Mouse (Mus musculus): ENCODE results near the gene Tmem94.

GRCm38 (mm10) chr11:115766981-115767380, 1.7 kb downstream of the Tmem94 start:
- no peak for TF ChIP-seq GATA1 (IDR thresholded peaks at IDR 0.05; ENCODE audit: borderline replicate concordance, low read length)
- TF ChIP-seq FLI1 (IDR thresholded peaks at IDR 0.05; ENCODE audit: low read length) = no peak

Data from megakaryocyte, embryonic 14.5 days (primary cell).